Mouse (Mus musculus) hindbrain, embryonic 12.5 days (tissue): ENCODE data around the gene Med8. TPM values are rescaled to one million over a fixed set of nuclear protein-coding genes. Genes with fewer than 3 reads are reported as not detected.
A peak's percentile ranks its signal among the peaks of the same experiment; 100 is the strongest.

Source experiments
- ATAC-seq: fragments of 200-750 bp; cut with Nextera tagmentation; 2 replicates; pipeline ENCODE4 v1.8.0; 2017; ENCODE audit warnings: moderate TSS enrichment; ENCODE audit not compliant: low FRiP score
- H3K27ac ChIP-seq: fragments of 300-500 bp; sonication (generic); 2 replicates; pipeline ENCODE4 v1.5.1; 2016; ENCODE audit warnings: mild to moderate bottlenecking
- H3K27me3 ChIP-seq: fragments of 300-500 bp; sonication (generic); 2 replicates; pipeline ENCODE4 v1.6.1; 2016; ENCODE audit warnings: mild to moderate bottlenecking
- H3K36me3 ChIP-seq: fragments of 300-500 bp; sonication (generic); 2 replicates; pipeline ENCODE4 v1.6.1; 2016; ENCODE audit warnings: mild to moderate bottlenecking
- H3K4me1 ChIP-seq: fragments of 300-500 bp; sonication (generic); 2 replicates; pipeline ENCODE4 v1.6.1; 2016
- H3K4me2 ChIP-seq: fragments of 300-500 bp; sonication (generic); replicated peaks from 2 replicates; pipeline ENCODE4 v1.6.1; 2016; ENCODE audit warnings: mild to moderate bottlenecking
- H3K4me3 ChIP-seq: fragments of 300-500 bp; sonication (generic); 2 replicates; pipeline ENCODE4 v1.5.1; 2016; ENCODE audit warnings: mild to moderate bottlenecking
- H3K9ac ChIP-seq: fragments of 300-500 bp; sonication (generic); 2 replicates; pipeline ENCODE4 v1.6.1; 2016; ENCODE audit warnings: mild to moderate bottlenecking, moderate library complexity
- H3K9me3 ChIP-seq: fragments of 300-500 bp; sonication (generic); replicated peaks from 2 replicates; pipeline ENCODE4 v1.6.1; 2016; ENCODE audit warnings: mild to moderate bottlenecking
- WGBS: fragments of 180-500 bp; shearing (Covaris S2); methylation state at CpG from one replicate; pipeline ENCODE4 v1.1.7; 2016; 5-methylcytosine and 5-hydroxymethylcytosine counted together
- polyA plus RNA-seq: library from polyadenylated mRNA; unstranded; fragments of >200 nt; fragmentation: Nextera tagmentation; extraction: Ambion mirVana; gene quantifications from 2 replicates; pipeline ENCODE4 v1.2.1, GENCODE M21; 2016

Med8 gene
- polyA plus RNA-seq = 125 and 131 TPM in 2 replicates

DNA sequence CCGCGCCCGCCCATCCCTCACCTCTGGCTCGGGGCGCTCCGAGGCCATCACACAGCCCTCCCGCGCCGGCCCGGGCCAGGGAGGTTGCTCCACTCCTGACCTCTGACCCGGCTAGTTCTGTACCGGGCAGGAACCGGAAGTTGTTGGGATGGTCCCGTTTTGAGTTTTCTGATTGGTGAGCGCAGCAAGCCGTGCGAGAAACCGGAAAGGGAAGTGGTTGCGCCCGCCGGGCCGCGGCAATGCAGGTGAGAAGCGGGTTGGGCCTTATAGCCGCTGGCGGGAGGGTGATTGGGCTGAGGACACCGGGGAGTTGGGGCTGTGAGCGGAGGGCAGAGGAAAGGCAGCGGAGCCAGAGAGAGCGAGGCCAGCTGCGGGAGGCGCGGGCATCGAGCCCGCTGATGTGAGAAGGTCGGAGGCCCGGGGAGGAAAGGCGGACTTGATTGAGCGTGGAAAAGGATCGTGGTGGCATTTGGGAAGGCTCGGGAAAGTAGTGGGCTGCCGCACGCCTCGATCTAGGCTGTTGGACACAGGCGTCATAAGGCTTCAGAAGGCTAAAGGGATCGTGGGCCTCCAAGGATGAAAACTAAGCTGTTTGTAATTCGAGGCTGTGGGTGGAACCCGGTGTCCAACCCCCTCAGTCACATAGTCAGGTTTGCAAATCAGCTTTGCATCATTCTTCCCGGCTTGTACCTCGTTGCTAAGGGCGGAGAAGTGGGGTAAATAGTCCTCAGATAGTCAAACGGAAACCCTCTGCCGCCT is at the start of gene Med8, which contains the start of gene Szt2:
Gene Med8, plus strand, starts transcription at position 196 of the 759 bp plus-strand sequence.
Gene Szt2, minus strand, starts transcription at position 132 of the 759 bp plus-strand sequence.
- peak; percentile 95 for ATAC-seq
- peak within 1 kb of the TSS; percentile 74 for H3K27ac ChIP-seq
- H3K27me3 ChIP-seq = no peaks in the 10 kb centered on the region
- peak within 1 kb of the TSS; percentile 93 for H3K9ac ChIP-seq
- peaks cover 23% of the 10 kb centered on the region for H3K4me1 ChIP-seq
- peak within 1 kb of the TSS; percentile 91 for H3K4me3 ChIP-seq
- H3K36me3 ChIP-seq = peaks cover 49% of the 10 kb centered on the region
- H3K9me3 ChIP-seq = no peaks in the 10 kb centered on the region
- peak within 1 kb of the TSS; percentile 95 for H3K4me2 ChIP-seq
- under 1% methylated on average over 53 of the region's 53 CpGs for WGBS

- WGBS = 1% methylated on average over 52 of the region's 54 CpGs
- Histone ChIP-seq H3K4me1 (peaks cover 13% of the 10 kb centered on the region), H3K9me3 (no peaks in the 10 kb centered on the region), H3K27me3 (no peaks in the 10 kb centered on the region), H3K4me3 (peak overlapping the region; percentile 53), H3K27ac (peak overlapping the region; percentile 90), H3K4me2 (peak overlapping the region; percentile 96), H3K36me3 (peaks cover 37% of the 10 kb centered on the region), H3K9ac (peak overlapping the region; percentile 78)
- peak; percentile 84 for ATAC-seq
These were observed 49.0 kb upstream of the Med8 start for GRCm38 (mm10) chr4:118359896-118360720.

DNA sequence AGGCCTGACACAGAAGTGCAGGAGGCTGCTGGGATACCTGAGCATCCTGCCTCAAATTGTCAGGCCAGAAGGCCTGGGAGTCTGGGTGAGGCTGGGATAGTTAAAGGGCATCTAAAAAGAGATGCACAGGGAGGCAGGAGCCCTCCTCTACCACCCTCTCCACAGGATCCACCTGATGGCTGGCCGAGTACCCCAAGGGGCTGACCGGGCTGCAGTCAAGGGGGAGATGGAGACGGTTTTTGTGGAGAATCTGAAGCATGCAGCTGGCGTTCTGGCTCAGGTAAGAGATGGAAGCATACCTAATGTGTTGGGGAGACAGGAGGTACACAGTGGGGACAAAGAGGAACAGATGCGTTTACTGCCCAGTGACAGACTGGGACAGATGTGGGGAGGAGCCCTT is 47.7 kb upstream of the Med8 start:
- Histone ChIP-seq H3K36me3 (peaks cover 50% of the 10 kb centered on the region), H3K4me3 (no peak overlapping the region), H3K27me3 (no peaks in the 10 kb centered on the region), H3K4me2 (no peak overlapping the region), H3K9me3 (no peaks in the 10 kb centered on the region), H3K27ac (no peak overlapping the region), H3K9ac (no peak overlapping the region), H3K4me1 (peaks cover 13% of the 10 kb centered on the region)
- ATAC-seq = no peak
- 89% methylated on average over 5 of the region's 5 CpGs for WGBS

- ATAC-seq = no peak
- Histone ChIP-seq H3K9ac (no peak overlapping the region), H3K27ac (no peak overlapping the region), H3K4me2 (no peak overlapping the region), H3K27me3 (no peaks in the 10 kb centered on the region), H3K36me3 (peaks cover 62% of the 10 kb centered on the region), H3K4me1 (peaks cover 13% of the 10 kb centered on the region), H3K9me3 (no peaks in the 10 kb centered on the region), H3K4me3 (no peak overlapping the region)
- 87% methylated on average over 6 of the region's 6 CpGs for WGBS
These were observed 46.3 kb upstream of the Med8 start for GRCm38 (mm10) chr4:118362879-118363278.

GRCm38 (mm10) chr4:118363985-118364384 is 45.2 kb upstream of the Med8 start:
- ATAC-seq = no peak
- WGBS = 94% methylated on average over 3 of the region's 3 CpGs
- Histone ChIP-seq H3K4me1 (peaks cover 13% of the 10 kb centered on the region), H3K4me3 (no peak overlapping the region), H3K27ac (no peak overlapping the region), H3K9ac (no peak overlapping the region), H3K36me3 (peaks cover 72% of the 10 kb centered on the region), H3K9me3 (no peaks in the 10 kb centered on the region), H3K27me3 (no peaks in the 10 kb centered on the region), H3K4me2 (no peak overlapping the region)

- Histone ChIP-seq H3K36me3 (peaks cover 79% of the 10 kb centered on the region), H3K4me2 (no peak overlapping the region), H3K4me1 (peaks cover 9% of the 10 kb centered on the region), H3K9me3 (no peaks in the 10 kb centered on the region), H3K27me3 (no peaks in the 10 kb centered on the region), H3K27ac (no peak overlapping the region), H3K9ac (no peak overlapping the region), H3K4me3 (no peak overlapping the region)
- ATAC-seq = no peak
- WGBS = 94% methylated on average over 13 of the region's 13 CpGs
These were observed 44.5 kb upstream of the Med8 start for GRCm38 (mm10) chr4:118364641-118365040.

- WGBS = 91% methylated on average over 14 of the region's 14 CpGs
- no peaks in the 10 kb centered on the region for H3K9me3 ChIP-seq
These were observed 43.1 kb upstream of the Med8 start for GRCm38 (mm10) chr4:118365991-118366390.

DNA sequence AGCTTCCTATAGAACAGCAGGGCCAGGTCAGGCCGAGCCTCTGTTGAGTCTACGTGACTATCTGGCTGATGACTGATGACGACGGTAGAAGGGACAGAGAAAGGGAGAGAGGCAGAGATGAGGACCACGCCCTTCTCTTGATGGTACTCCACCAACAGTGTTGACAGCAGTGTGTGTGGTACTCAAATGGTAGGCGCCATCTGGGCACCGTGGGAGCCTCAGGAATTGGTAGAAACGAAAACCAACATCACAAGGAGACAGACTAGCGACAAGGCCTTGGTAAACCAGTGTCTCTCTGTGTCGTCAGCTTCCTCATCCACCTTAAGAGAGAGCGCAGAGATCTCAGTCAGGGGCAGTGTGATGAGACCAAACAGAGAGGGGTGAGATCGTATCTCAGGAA is 41.6 kb upstream of the Med8 start:
- Histone ChIP-seq H3K27ac (no peak overlapping the region), H3K9ac (no peak overlapping the region), H3K36me3 (peaks cover 95% of the 10 kb centered on the region), H3K27me3 (no peaks in the 10 kb centered on the region), H3K4me3 (no peak overlapping the region), H3K9me3 (no peaks in the 10 kb centered on the region), H3K4me2 (no peak overlapping the region), H3K4me1 (no peaks in the 10 kb centered on the region)
- no peak for ATAC-seq
- WGBS = 91% methylated on average over 12 of the region's 12 CpGs

More at GRCm38 (mm10) chr4:118365991-118366390, 43.1 kb upstream of the Med8 start:
- Histone ChIP-seq H3K27me3 (no peaks in the 10 kb centered on the region), H3K36me3 (peaks cover 92% of the 10 kb centered on the region), H3K4me2 (no peak overlapping the region), H3K4me3 (no peak overlapping the region), H3K9ac (no peak overlapping the region), H3K27ac (no peak overlapping the region), H3K4me1 (no peaks in the 10 kb centered on the region; the same call in 1 of the 2 replicates)
- no peak for ATAC-seq

DNA sequence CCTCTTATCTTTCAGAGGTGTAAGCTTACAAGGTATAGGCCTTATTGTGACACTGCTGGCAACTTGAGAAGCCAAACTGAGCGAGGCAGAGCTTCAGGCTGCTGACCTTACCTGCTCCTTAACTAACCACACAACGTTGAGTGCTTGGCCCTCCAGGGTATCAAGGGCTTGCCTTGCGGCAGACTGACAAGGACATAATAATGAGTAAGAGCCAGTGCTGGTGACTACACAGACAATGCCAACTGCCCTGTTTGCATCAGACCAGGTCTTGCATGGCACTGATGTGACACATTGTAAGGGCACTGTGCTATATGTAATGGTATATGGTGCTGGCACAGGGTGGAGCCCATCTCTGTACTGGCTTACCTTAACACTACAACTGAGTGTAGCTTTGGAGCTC is 40.5 kb upstream of the Med8 start:
- H3K9me3 ChIP-seq = no peaks in the 10 kb centered on the region
- 87% methylated on average over 3 of the region's 3 CpGs for WGBS
- H3K27me3 ChIP-seq = no peaks in the 10 kb centered on the region
- H3K36me3 ChIP-seq = peaks cover 95% of the 10 kb centered on the region
- ATAC-seq = no peak
- H3K27ac ChIP-seq = no peak overlapping the region
- H3K4me2 ChIP-seq = no peak overlapping the region
- H3K9ac ChIP-seq = no peak overlapping the region
- no peak overlapping the region for H3K4me3 ChIP-seq
- no peaks in the 10 kb centered on the region for H3K4me1 ChIP-seq

- ATAC-seq = no peak
- Histone ChIP-seq H3K27ac (no peak overlapping the region), H3K4me2 (no peak overlapping the region), H3K9me3 (no peaks in the 10 kb centered on the region), H3K36me3 (peaks cover 96% of the 10 kb centered on the region), H3K27me3 (no peaks in the 10 kb centered on the region), H3K4me3 (no peak overlapping the region), H3K4me1 (no peaks in the 10 kb centered on the region), H3K9ac (no peak overlapping the region)
- 91% methylated on average over 13 of the region's 13 CpGs for WGBS
These were observed 37.3 kb upstream of the Med8 start for GRCm38 (mm10) chr4:118371822-118372221.

- H3K27me3 ChIP-seq = no peaks in the 10 kb centered on the region
- H3K9ac ChIP-seq = no peak overlapping the region
- no peak overlapping the region for H3K27ac ChIP-seq
- no peaks in the 10 kb centered on the region for H3K9me3 ChIP-seq
- peaks cover 93% of the 10 kb centered on the region for H3K36me3 ChIP-seq
- H3K4me2 ChIP-seq = no peak overlapping the region
- 94% methylated on average over 6 of the region's 6 CpGs for WGBS
- no peak for ATAC-seq
- no peaks in the 10 kb centered on the region for H3K4me1 ChIP-seq
- no peak overlapping the region for H3K4me3 ChIP-seq
These were observed 33.1 kb upstream of the Med8 start for GRCm38 (mm10) chr4:118375999-118376398.

- 94% methylated on average over 7 of the region's 7 CpGs for WGBS
These were observed 25.9 kb upstream of the Med8 start for GRCm38 (mm10) chr4:118383271-118383670.

More at GRCm38 (mm10) chr4:118383271-118383670, 25.9 kb upstream of the Med8 start:
- H3K36me3 ChIP-seq = peaks cover 94% of the 10 kb centered on the region
- no peak overlapping the region for H3K4me2 ChIP-seq
- no peaks in the 10 kb centered on the region for H3K27me3 ChIP-seq
- no peaks in the 10 kb centered on the region for H3K4me1 ChIP-seq
- H3K4me3 ChIP-seq = no peak overlapping the region
- H3K27ac ChIP-seq = no peak overlapping the region
- no peaks in the 10 kb centered on the region for H3K9me3 ChIP-seq
- no peak for ATAC-seq
- H3K9ac ChIP-seq = no peak overlapping the region
